Comparison of ENCODE assay signal across 8 mouse cellular contexts in genomic region chr13:67451172-67452020, GRCm38 (mm10). TPM values are rescaled to one million over a fixed set of nuclear protein-coding genes. Genes with fewer than 3 reads are reported as not detected.
A peak's percentile ranks its signal among the peaks of the same experiment; 100 is the strongest.
DNase-seq lines count a peak whose midpoint lies in the region; ATAC-seq lines count a peak whose summit lies in the region.

Gene Zfp874a (minus strand): TSS chr13:67451624.

- peak within 1 kb of the TSS; percentile 77 for H3K4me2 ChIP-seq in intestine, embryonic 14.5 days (ENCODE audit: low read length)

- peaks cover 13% of the 10 kb centered on the region for H3K36me3 ChIP-seq in intestine, embryonic 14.5 days (ENCODE audit: control insufficient read depth, insufficient read depth, low read length)

- H3K9ac ChIP-seq in intestine, embryonic 14.5 days (ENCODE audit: low read length): peak within 1 kb of the TSS; percentile 48

- under 1% methylated on average over 20 of the region's 20 CpGs for WGBS in intestine, embryonic 14.5 days

- no peaks in the 10 kb centered on the region for H3K9me3 ChIP-seq in intestine, embryonic 14.5 days (ENCODE audit: control insufficient read depth, low read length)

- H3K4me3 ChIP-seq in intestine, embryonic 14.5 days (ENCODE audit: low read depth, low read length): peak within 1 kb of the TSS; percentile 67

- DNase-seq in adrenal gland, adult 18-20 months (ENCODE audit: low spot score in 2 of 2): peak; percentile 79 to 81
- peak; percentile 88 for DNase-seq in embryo, embryonic 11 days
- peak; percentile 87 for DNase-seq in gastrocnemius, postnatal 25 days
- peak; percentile 91 for DNase-seq in intestine, embryonic 14.5 days (ENCODE audit: low spot score)
- peak; percentile 89 for DNase-seq in left cerebral cortex, postnatal 14 days (ENCODE audit: low spot score in 2 of 2)
- DNase-seq in mesoderm, embryonic 11.5 days (ENCODE audit: low read depth, low spot score): peak; percentile 82
- peak; percentile 87 to 94 for DNase-seq in right cerebral cortex, postnatal 36 days (ENCODE audit: low spot score in 2 of 2)
- peak; percentile 86 for DNase-seq in yolk sac, embryonic 10.5 days (ENCODE audit: low spot score)

- H3K27ac ChIP-seq in intestine, embryonic 14.5 days (ENCODE audit: low read depth): peak within 1 kb of the TSS; percentile 6; the same call in 1 of the 2 replicates

- no peaks in the 10 kb centered on the region for H3K27me3 ChIP-seq in intestine, embryonic 14.5 days (replicated peaks; ENCODE audit: control insufficient read depth, insufficient read depth, low read length)

- no peaks in the 10 kb centered on the region; the same call in 1 of the 2 replicates for H3K4me1 ChIP-seq in intestine, embryonic 14.5 days (replicated peaks; ENCODE audit: control insufficient read depth, insufficient read depth, low read length)

- ATAC-seq in intestine, embryonic 14.5 days (replicated peaks; ENCODE audit: low FRiP score, low TSS enrichment, low read depth): peak; percentile 96

- intact Hi-C loops in left cerebral cortex, postnatal 14 days (cut with DNase I): loop anchor here (2.0 kb wide), 1 partner anchor 31 kb away; no protein-coding TSS in a partner anchor

RNA-seq across cellular contexts. Expression of gene Zfp874a, which starts in this region (rescaled TPM):
- total RNA-seq in adrenal gland, adult 18-20 months (2021): 10 to 100 TPM; 16.0 to 20.6 TPM
- total RNA-seq in gastrocnemius, postnatal 25 days (2021): 1 to 10 TPM; 3.9 to 4.2 TPM
- polyA plus RNA-seq in intestine, embryonic 14.5 days (2014; fragmentation: Nextera tagmentation; extraction: Ambion mirVana): 8.8 and 9.0 TPM in 2 replicates
- 10 to 100 TPM; 11.0 to 12.4 TPM for total RNA-seq in left cerebral cortex, postnatal 14 days (2021)

Comparison
In these comparisons a context has a peak if more than half of its experiments do, and no peak if none do; other contexts are left out.
1. Peak in every context shown above with its lines: DNase-seq, ATAC-seq, H3K4me3 ChIP-seq and H3K27ac ChIP-seq.